Mouse (Mus musculus): ENCODE data around the gene Snx9.

DNA sequence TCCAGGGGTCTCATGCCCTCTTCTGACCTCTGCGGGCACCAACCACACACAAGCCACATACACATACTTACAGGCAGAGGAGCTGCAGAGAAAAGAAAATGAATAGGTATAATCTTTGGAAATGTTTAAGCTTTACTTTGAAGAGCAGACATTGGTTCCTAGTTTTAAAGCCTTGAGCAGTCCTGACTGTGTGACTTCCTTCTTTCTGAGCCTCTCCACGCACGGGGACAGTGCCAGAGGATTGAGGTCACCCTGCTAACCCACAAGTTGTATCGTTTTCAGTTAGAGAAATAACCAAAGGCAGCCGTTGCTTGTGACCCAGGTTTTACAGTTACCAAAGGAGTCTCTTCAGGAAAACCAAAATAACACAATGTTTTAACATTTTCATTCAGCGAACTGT, 87.9 kb downstream of the Snx9 start:
- no peak for TF ChIP-seq CTCF (IDR thresholded peaks at IDR 0.05 in 2 of 3, conservative IDR thresholded peaks at IDR 0.05 in 1 of 3; ENCODE audit: control insufficient read depth in 1 of 3, insufficient read depth in 1 of 3, low read depth in 2 of 3, low read length in 3 of 3, poor library complexity in 1 of 3, severe bottlenecking in 1 of 3)
- TF ChIP-seq TCF12 (IDR thresholded peaks at IDR 0.05; ENCODE audit: low read depth, low read length) = no peak
